Mouse (Mus musculus) heart, embryonic 13.5 days (tissue): Measurements from ENCODE around the gene Dmrt3. TPM values are rescaled to one million over a fixed set of nuclear protein-coding genes. Genes with fewer than 3 reads are reported as not detected.
A peak's percentile ranks its signal among the peaks of the same experiment; 100 is the strongest.

ENCODE experiments used
- ATAC-seq: fragments of 200-750 bp; cut with Nextera tagmentation; 2 replicates; pipeline ENCODE4 v1.8.0; 2017; ENCODE audit warnings: moderate TSS enrichment; ENCODE audit not compliant: insufficient number of reproducible peaks, low FRiP score, low TSS enrichment; ENCODE audit errors: extremely low read depth
- H3K27ac ChIP-seq: fragments of 300-500 bp; sonication (generic); replicated peaks from 2 replicates; pipeline ENCODE4 v1.5.1; 2015; ENCODE audit warnings: moderate library complexity, mild to moderate bottlenecking, inconsistent platforms
- H3K27me3 ChIP-seq: fragments of 300-500 bp; sonication (generic); replicated peaks from 2 replicates; pipeline ENCODE4 v1.6.1; 2015; ENCODE audit warnings: mild to moderate bottlenecking, inconsistent platforms
- H3K36me3 ChIP-seq: fragments of 300-500 bp; sonication (generic); 2 replicates; pipeline ENCODE4 v1.6.1; 2015; ENCODE audit warnings: mild to moderate bottlenecking, inconsistent platforms
- H3K4me1 ChIP-seq: fragments of 300-500 bp; sonication (generic); 2 replicates; pipeline ENCODE4 v1.6.1; 2015; ENCODE audit warnings: inconsistent platforms
- H3K4me2 ChIP-seq: fragments of 300-500 bp; sonication (generic); 2 replicates; pipeline ENCODE4 v1.6.1; 2015; ENCODE audit warnings: inconsistent platforms, mild to moderate bottlenecking, moderate library complexity
- H3K4me3 ChIP-seq: fragments of 300-500 bp; sonication (generic); 2 replicates; pipeline ENCODE4 v1.5.1; 2015; ENCODE audit warnings: moderate library complexity, mild to moderate bottlenecking, inconsistent platforms
- H3K9ac ChIP-seq: fragments of 300-500 bp; sonication (generic); 2 replicates; pipeline ENCODE4 v1.6.1; 2015; ENCODE audit warnings: inconsistent platforms, mild to moderate bottlenecking, moderate library complexity
- H3K9me3 ChIP-seq: fragments of 300-500 bp; sonication (generic); 2 replicates; pipeline ENCODE4 v1.6.1; 2016; ENCODE audit warnings: inconsistent platforms
- WGBS: fragments of 180-500 bp; shearing (Covaris S2); methylation state at CpG from one replicate; pipeline ENCODE4 v1.1.7; 2015; ENCODE audit warnings: mixed read lengths; 5-methylcytosine and 5-hydroxymethylcytosine counted together
- polyA plus RNA-seq: library from polyadenylated mRNA; unstranded; fragments of >200 nt; fragmentation: Nextera tagmentation; extraction: Ambion mirVana; gene quantifications from 2 replicates; pipeline ENCODE4 v1.2.1, GENCODE M21; 2015

The Dmrt3 gene
- polyA plus RNA-seq, 1 experiment from 2014 or later = 0.08 TPM

DNA sequence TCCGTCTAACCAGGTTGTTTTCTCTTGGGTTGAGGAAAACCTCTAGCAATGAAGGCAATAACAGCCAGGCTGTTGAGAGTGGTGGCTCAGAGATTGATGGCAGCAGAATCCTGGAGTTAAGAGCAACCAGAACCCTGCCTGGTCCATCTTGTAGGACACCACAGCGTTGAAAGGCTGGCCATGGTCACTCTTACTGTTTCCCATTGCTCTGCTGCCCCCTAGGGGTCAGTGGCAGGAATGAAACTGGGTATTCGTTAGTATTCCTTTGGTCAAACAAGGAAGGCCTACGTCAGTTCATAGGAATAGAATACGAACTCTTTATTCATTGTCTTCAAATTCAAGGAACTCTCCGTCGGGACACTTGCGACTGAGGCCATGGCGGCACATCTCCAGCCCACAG lies 18.4 kb downstream of the Dmrt3 start:
- Histone ChIP-seq H3K27ac (no peak overlapping the region), H3K9me3 (no peaks in the 10 kb centered on the region), H3K36me3 (no peaks in the 10 kb centered on the region), H3K4me1 (0 out of 2 replicates have a peak, but pooled peaks cover 2% of the 10 kb centered on the region), H3K9ac (no peak overlapping the region), H3K27me3 (peaks cover 65% of the 10 kb centered on the region), H3K4me2 (no peak overlapping the region), H3K4me3 (no peak overlapping the region)
- 8% methylated on average over 9 of the region's 9 CpGs for WGBS
- ATAC-seq = no peak

DNA sequence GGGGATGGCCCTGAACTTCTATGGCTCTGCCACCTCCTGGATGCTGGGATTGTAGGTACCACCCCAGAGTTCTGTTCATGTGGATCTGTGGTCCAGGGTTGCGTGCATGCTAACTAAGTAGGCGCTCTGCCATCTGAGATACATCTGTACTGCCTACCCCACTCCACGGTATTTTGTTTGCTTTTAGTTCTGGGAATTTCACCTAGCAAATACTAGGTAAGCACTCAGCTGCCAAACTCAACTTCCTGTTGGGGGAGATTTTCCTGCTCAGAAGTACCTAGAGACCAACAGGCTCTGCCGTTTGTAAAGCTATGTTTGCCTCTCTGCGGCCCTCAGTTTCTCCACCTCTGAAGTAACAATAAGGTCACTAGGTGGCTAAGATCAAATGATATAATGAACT lies 25.0 kb downstream of the Dmrt3 start:
- 77% methylated on average over 5 of the region's 5 CpGs for whole genome bisulfite sequencing
- Histone ChIP-seq H3K36me3 (no peaks in the 10 kb centered on the region), H3K9ac (no peak overlapping the region), H3K4me2 (peak overlapping the region; percentile 68; the same call in 1 of the 2 replicates), H3K4me3 (no peak overlapping the region), H3K27me3 (peaks cover 26% of the 10 kb centered on the region), H3K9me3 (no peaks in the 10 kb centered on the region), H3K4me1 (0 out of 2 replicates have a peak, but pooled peaks cover 5% of the 10 kb centered on the region), H3K27ac (no peak overlapping the region)
- no peak for ATAC-seq

DNA sequence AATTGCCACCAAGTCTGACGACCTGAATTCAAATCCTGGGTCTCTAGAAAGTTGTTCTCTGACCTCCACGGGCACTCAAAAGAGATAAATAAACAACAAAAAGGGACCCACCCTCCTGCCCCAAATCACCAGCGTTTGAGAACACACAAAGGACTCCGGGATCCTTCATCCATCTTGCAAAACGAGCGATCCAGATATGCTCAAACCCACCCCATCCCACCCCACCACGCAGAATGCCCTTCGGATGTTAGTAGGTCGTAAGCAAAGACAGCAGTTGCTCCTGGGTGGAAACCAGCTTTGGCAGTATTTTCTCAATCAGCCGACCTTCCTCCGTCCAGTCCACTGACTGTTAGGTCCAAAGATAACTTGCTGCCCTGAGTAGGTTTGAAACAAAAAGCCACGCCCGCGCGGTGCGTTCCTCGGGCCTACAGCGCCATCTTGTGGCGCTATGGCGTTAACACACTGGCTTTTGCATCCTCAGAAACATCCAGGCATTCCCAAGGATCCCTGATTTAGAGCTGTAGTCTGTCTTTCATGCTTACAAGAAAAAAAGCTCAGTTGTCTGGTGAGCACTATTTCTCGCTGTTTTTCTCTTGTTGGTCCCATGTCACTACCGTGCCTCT lies 25.6 kb downstream of the Dmrt3 start:
- peaks cover 22% of the 10 kb centered on the region for H3K27me3 ChIP-seq
- H3K9me3 ChIP-seq = no peaks in the 10 kb centered on the region
- peak overlapping the region; percentile 44 for H3K4me3 ChIP-seq
- peak overlapping the region; percentile 68 for H3K4me2 ChIP-seq
- H3K27ac ChIP-seq = no peak overlapping the region
- 13% methylated on average over 22 of the region's 22 CpGs for WGBS
- H3K9ac ChIP-seq = peak overlapping the region; percentile 68
- no peaks in the 10 kb centered on the region for H3K36me3 ChIP-seq
- 0 out of 2 replicates have a peak, but pooled peaks cover 5% of the 10 kb centered on the region for H3K4me1 ChIP-seq
- ATAC-seq = no peak

DNA sequence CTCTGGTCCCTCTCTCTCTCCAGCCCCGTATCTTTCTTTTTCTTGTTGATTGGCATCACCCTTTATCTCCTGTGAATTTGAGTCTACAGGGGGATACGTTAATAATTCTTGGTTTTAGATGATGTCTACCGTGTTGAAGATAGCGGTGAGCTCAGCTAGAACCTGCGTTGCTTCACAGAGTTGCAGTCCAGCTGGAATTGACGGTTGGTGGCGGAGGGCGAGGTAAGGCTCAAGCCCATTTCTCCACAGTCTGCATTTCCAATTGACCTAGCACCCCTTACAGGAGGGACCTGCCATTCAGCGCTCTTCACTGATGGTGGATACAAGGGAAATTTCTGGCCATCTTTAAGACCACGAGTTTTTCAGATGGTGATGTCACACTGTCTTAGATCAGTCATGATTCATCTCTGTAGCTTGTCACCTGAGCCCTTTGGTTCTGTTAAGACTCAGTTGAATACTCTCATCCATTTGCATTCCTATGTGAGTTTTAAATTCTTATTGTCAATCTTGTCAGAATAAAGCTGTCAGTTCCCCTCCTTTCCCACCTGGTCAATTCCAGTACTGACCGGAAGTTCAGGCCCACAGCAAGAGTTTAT lies 28.8 kb downstream of the Dmrt3 start:
- 69% methylated on average over 11 of the region's 11 CpGs for WGBS

DNA sequence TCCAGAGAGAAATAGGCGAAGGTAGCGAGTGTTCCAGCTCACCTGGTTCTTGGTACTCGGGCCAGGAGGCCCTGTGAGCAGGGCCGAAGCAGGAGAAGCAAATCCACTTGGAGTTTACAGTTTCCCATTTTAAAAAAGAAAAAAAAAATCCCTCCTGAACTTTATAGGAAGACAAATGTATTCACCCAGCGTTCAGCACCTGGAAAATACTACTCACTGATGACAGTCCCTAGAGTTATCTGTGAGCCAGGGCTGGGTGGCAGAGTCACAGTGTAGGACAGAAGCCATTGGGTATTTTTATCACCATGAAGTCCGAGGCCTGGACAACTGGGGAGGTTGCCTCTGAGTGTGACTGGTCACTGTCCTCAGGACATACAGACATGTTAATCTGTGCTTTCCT lies 31.7 kb downstream of the Dmrt3 start:
- Histone ChIP-seq H3K27me3 (peaks cover 17% of the 10 kb centered on the region), H3K4me1 (no peaks in the 10 kb centered on the region), H3K36me3 (no peaks in the 10 kb centered on the region), H3K27ac (no peak overlapping the region), H3K9ac (no peak overlapping the region), H3K9me3 (no peaks in the 10 kb centered on the region), H3K4me2 (no peak overlapping the region), H3K4me3 (no peak overlapping the region)
- no peak for ATAC-seq
- WGBS = 66% methylated on average over 6 of the region's 6 CpGs

More for the DNA sequence above, 28.8 kb downstream of the Dmrt3 start:
- Histone ChIP-seq H3K4me1 (no peaks in the 10 kb centered on the region), H3K27me3 (peaks cover 22% of the 10 kb centered on the region), H3K4me2 (no peak overlapping the region), H3K4me3 (no peak overlapping the region), H3K9me3 (no peaks in the 10 kb centered on the region), H3K9ac (no peak overlapping the region), H3K36me3 (no peaks in the 10 kb centered on the region), H3K27ac (no peak overlapping the region)
- ATAC-seq = no peak

DNA sequence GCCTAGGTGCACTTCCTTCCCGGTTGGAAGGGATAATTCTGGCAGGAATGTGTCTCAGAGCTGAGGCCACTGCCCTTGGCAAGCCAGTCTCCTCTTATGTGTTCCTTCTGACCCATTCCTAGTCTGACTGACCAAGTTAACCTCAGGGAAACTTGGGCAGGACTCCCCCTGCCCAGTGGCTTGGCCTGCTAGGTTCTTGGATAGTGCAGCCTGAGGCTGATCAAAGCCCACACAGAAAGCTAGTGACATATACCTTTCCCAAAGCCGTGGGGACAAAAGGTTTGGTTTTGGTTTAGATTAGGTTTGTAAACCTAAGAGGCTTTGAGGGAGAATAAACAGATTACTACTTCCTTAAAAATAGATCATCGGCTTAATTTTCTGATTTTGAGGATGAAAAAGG lies 37.0 kb downstream of the Dmrt3 start:
- Histone ChIP-seq H3K4me2 (no peak overlapping the region), H3K27me3 (no peaks in the 10 kb centered on the region), H3K27ac (no peak overlapping the region), H3K9ac (no peak overlapping the region), H3K4me3 (no peak overlapping the region), H3K9me3 (no peaks in the 10 kb centered on the region), H3K4me1 (no peaks in the 10 kb centered on the region), H3K36me3 (no peaks in the 10 kb centered on the region)
- WGBS = 52% methylated on average over 3 of the region's 3 CpGs
- ATAC-seq = no peak

DNA sequence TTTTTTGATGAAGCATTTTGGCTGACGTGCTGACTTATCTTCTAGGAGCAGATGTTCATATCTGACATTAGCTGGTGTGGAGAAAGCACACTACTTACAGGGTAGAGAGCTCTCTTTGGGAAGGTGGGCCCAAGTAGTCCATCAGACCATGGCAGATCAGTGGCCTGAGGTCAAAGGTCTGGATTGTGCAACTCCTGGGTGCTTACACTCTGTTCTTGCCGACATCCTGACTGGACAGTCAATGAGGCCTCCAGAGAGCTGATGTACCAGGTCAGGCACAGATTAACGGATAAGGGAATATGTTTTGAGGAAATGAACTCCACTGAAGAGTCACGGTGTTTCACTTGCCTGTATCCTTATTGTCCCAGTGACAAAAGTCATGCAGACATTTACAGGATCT lies 38.6 kb downstream of the Dmrt3 start:
- Histone ChIP-seq H3K36me3 (no peaks in the 10 kb centered on the region), H3K4me2 (no peak overlapping the region), H3K4me1 (no peaks in the 10 kb centered on the region), H3K4me3 (no peak overlapping the region), H3K9ac (no peak overlapping the region), H3K9me3 (no peaks in the 10 kb centered on the region), H3K27me3 (no peaks in the 10 kb centered on the region), H3K27ac (no peak overlapping the region)
- no peak for ATAC-seq
- 61% methylated on average over 4 of the region's 4 CpGs for WGBS

DNA sequence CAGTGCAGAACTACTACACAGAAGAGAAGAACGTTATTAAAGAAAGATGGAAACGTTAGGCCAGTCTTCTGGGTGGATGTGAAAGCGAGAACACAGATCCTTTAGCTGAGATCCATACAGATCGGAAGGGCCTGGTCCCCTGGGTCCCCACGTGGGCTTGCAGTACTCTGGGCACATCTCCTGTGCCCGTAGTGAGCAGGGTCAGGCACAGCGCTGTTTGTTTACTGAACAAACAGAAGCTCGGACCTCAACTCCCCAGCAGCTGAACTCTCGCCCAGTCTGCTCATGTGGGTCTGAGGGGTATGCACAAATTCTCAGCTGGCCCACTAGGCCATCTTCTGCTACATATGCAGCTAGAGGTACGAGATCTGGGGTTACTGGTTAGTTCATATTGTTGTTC lies 40.4 kb downstream of the Dmrt3 start:
- H3K4me1 ChIP-seq = no peaks in the 10 kb centered on the region
- 57% methylated on average over 10 of the region's 10 CpGs for WGBS
- no peak overlapping the region for H3K9ac ChIP-seq
- no peaks in the 10 kb centered on the region for H3K9me3 ChIP-seq
- no peak overlapping the region for H3K4me3 ChIP-seq
- ATAC-seq = no peak
- H3K27ac ChIP-seq = no peak overlapping the region
- H3K27me3 ChIP-seq = 0 out of 2 replicates have a peak, but pooled peaks cover 4% of the 10 kb centered on the region
- H3K4me2 ChIP-seq = no peak overlapping the region
- no peaks in the 10 kb centered on the region for H3K36me3 ChIP-seq

DNA sequence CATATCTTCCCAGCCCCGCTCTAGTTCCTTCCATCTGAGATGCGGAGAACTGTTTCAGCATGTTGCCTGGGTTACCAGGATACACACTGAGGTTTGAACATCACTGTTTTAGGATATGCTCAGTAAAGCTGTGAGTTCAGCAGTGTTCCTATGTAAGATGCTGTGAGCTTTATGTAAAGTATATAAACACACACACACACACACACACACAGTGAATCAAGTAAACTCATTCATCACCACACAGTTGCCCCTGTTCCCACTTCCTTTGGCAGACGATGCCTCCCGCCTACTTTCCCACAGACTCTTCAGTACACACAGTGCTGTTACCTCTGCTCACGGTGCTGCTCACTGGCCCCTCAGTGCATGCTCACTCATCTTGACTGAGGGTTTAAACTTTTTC lies 42.5 kb downstream of the Dmrt3 start:
- Histone ChIP-seq H3K27me3 (peaks cover 14% of the 10 kb centered on the region; the same call in 1 of the 2 replicates), H3K9me3 (no peaks in the 10 kb centered on the region), H3K4me1 (no peaks in the 10 kb centered on the region), H3K4me2 (no peak overlapping the region), H3K27ac (no peak overlapping the region), H3K36me3 (no peaks in the 10 kb centered on the region), H3K9ac (no peak overlapping the region), H3K4me3 (no peak overlapping the region)
- ATAC-seq = no peak
- WGBS = 70% methylated on average over 5 of the region's 5 CpGs

DNA sequence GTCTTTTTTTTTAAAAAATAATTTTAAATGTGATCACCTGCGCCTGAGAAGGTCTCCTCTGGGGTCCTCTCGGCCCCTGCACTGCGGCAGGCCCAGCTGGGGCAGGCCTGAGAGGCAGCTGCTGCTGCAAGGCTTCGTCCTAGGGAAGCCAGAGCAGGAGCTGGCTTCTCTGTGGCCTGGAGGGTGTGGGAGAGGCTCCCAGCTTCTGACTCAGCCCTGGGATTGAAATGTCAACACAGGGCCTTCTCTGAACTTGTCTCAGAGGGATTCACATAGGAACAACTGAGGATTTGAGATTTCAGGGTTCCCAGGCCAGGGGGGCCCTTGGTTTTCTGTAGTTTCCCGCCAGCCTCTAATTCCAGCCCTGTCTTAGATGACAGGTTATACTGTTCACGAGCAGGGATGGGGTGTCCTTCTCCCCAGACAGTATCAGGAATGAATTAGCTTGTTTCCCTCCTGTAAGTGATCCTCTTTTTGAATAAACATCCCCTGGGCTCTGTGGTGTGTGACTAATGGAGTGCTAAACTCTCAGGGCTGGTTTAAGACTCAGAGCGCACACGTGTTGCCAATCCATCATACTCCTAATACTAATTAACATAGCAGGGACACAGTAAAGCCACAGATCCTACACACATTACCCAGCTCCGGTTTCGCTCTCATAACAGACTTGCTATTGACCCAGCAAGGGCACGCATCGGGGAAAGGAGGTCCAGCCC lies 44.1 kb downstream of the Dmrt3 start:
- no peak for ATAC-seq
- whole genome bisulfite sequencing = 60% methylated on average over 12 of the region's 12 CpGs
- no peaks in the 10 kb centered on the region for H3K4me1 ChIP-seq

DNA sequence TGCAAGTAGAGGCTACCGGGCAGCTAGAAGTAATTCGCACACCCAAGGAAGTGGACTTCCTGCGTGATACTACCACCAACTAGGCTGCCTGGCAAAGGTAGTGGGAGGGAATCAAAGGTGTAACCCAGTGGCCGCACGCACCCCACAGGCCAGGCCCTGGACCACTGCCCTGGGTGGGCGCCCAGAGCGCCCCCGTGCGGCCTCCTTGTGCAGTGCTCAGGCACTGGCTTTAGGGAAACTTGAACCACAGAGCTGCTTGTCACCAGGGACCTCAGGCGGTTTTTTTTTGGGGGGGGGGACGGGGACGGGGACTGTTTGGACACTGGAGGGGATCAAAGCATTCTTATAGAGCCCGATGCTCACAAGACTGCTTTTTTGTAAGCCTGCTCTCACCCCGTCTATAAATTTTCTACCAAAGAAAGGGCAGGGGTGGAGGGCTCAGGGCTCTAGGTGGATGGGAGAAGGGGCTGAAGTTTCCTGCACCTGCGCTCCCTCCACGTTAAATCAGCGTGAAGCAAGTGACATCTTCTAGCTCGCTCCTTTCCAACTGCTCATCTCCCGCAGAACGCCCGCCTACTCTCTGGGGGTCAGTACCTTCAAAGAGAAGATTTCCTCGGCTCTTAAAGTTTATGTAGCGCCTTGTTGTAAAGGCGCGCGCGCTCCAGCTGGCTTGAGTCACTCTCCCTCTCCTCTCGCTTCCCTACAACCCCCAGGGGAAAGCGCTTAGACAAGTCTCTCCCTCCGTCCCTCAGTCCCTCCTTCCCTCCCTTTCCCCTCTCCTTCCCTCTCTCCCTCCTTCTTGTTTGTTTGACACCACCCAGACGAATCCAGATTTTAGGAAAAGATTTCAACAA lies 55.6 kb downstream of the Dmrt3 start:
- Histone ChIP-seq H3K4me2 (peak overlapping the region; percentile 54), H3K27me3 (peaks cover 82% of the 10 kb centered on the region), H3K27ac (no peak overlapping the region), H3K9ac (no peak overlapping the region; the same call in 1 of the 2 replicates), H3K9me3 (no peaks in the 10 kb centered on the region), H3K4me3 (peak overlapping the region; percentile 31), H3K36me3 (no peaks in the 10 kb centered on the region), H3K4me1 (peaks cover 12% of the 10 kb centered on the region)
- 3% methylated on average over 31 of the region's 31 CpGs for WGBS
- no peak for ATAC-seq

More for the DNA sequence above, 44.1 kb downstream of the Dmrt3 start:
- no peaks in the 10 kb centered on the region for H3K9me3 ChIP-seq
- H3K9ac ChIP-seq = no peak overlapping the region
- H3K4me2 ChIP-seq = no peak overlapping the region
- H3K36me3 ChIP-seq = no peaks in the 10 kb centered on the region
- no peak overlapping the region for H3K4me3 ChIP-seq
- peaks cover 14% of the 10 kb centered on the region; the same call in 1 of the 2 replicates for H3K27me3 ChIP-seq
- H3K27ac ChIP-seq = no peak overlapping the region
